11 mouse cellular contexts compared by ENCODE assay signal in the genomic region with DNA sequence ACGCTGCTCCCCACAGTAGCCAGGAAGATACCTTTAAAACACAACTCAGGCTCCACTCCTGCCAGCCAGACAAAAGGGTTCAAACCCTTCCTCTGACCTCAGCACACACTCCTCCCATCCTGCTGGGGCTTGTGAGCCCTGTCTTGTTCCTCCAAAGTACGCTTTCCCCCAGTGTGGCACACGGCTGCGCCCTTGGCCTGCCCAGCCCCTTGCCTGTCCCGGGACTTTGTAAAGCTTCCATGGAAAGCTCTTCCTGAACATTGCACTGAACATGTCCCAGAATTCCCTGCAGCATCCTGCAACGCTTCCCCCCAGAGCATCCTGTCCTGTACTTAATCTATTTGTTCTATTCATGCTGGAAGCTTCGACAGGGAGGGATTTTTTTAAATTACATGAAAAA. TPM values are rescaled to one million over a fixed set of nuclear protein-coding genes. Genes with fewer than 3 reads are reported as not detected.
DNase-seq lines count a peak whose midpoint lies in the region; ATAC-seq lines count a peak whose summit lies in the region.
"Had no signal": no experiment of that assay in that cellular context is flagged by ENCODE, and none has a peak within 500 bp of the region (broad histone marks: within the 10 kb centered on the region; RNA-seq: fewer than 3 reads in every experiment).

No protein-coding gene starts in this region.

- H3K9ac ChIP-seq in liver, embryonic 11.5 days (ENCODE audit: low read depth, low read length), result no peak overlapping the region
- no peak overlapping the region for H3K9ac ChIP-seq in liver, embryonic 12.5 days
- no peak overlapping the region for H3K9ac ChIP-seq in forebrain, embryonic 15.5 days (replicated peaks)
- no peak overlapping the region; the same call in 1 of the 2 replicates for H3K9ac ChIP-seq in limb, embryonic 12.5 days (replicated peaks)
- no peak overlapping the region for H3K9ac ChIP-seq in neural tube, embryonic 15.5 days (replicated peaks)

- intact Hi-C loops in left cerebral cortex, postnatal 25 days (cut with DNase I), result no loop called here

- no peak overlapping the region for H3K27ac ChIP-seq in liver, embryonic 11.5 days (ENCODE audit: low read depth, low read length)
- no peak overlapping the region for H3K27ac ChIP-seq in liver, embryonic 12.5 days
- H3K27ac ChIP-seq in forebrain, embryonic 15.5 days (replicated peaks), result peak overlapping the region; percentile 70
- H3K27ac ChIP-seq in limb, embryonic 12.5 days, result no peak overlapping the region
- H3K27ac ChIP-seq in neural tube, embryonic 15.5 days (replicated peaks), result no peak overlapping the region

- peaks cover 2% of the 10 kb centered on the region; the same call in 1 of the 2 replicates for H3K27me3 ChIP-seq in liver, embryonic 11.5 days (replicated peaks; ENCODE audit: control insufficient read depth, insufficient read depth, low read length)
- peaks cover 21% of the 10 kb centered on the region for H3K27me3 ChIP-seq in liver, embryonic 12.5 days (replicated peaks)
- H3K27me3 ChIP-seq in forebrain, embryonic 15.5 days, result no peaks in the 10 kb centered on the region
- H3K27me3 ChIP-seq in limb, embryonic 12.5 days, result peaks cover 24% of the 10 kb centered on the region
- no peaks in the 10 kb centered on the region for H3K27me3 ChIP-seq in neural tube, embryonic 15.5 days (replicated peaks)

- 47% methylated on average over 7 of the region's 7 CpGs for WGBS in liver, embryonic 11.5 days
- 43% methylated on average over 7 of the region's 7 CpGs for WGBS in liver, embryonic 12.5 days (ENCODE audit: insufficient replicate concordance)
- WGBS in forebrain, embryonic 15.5 days, result 38% methylated on average over 7 of the region's 7 CpGs
- WGBS in limb, embryonic 12.5 days, result 49% methylated on average over 7 of the region's 7 CpGs
- 59% methylated on average over 7 of the region's 7 CpGs for WGBS in neural tube, embryonic 15.5 days

- no peak for DNase-seq in liver, embryonic 11.5 days (ENCODE audit: low spot score)
- DNase-seq in left cerebral cortex, postnatal 25 days (ENCODE audit: low spot score in 2 of 2), result no peak
- no peak for DNase-seq in ovary, postnatal 36 days (ENCODE audit: low spot score)
- no peak for DNase-seq in frontal cortex, adult 2 months (ENCODE audit: extremely low spot score in 1 of 2, low spot score in 1 of 2)
- DNase-seq: cerebellum, adult 11 months; right cerebral cortex, postnatal 14 days had no signal

- H3K4me1 ChIP-seq in liver, embryonic 11.5 days (replicated peaks; ENCODE audit: control insufficient read depth, insufficient read depth, low read length), result no peaks in the 10 kb centered on the region
- H3K4me1 ChIP-seq in liver, embryonic 12.5 days, result no peaks in the 10 kb centered on the region
- peaks cover 20% of the 10 kb centered on the region for H3K4me1 ChIP-seq in forebrain, embryonic 15.5 days
- peaks cover 8% of the 10 kb centered on the region; the same call in 1 of the 2 replicates for H3K4me1 ChIP-seq in limb, embryonic 12.5 days (replicated peaks)
- H3K4me1 ChIP-seq in neural tube, embryonic 15.5 days, result peaks cover 20% of the 10 kb centered on the region

- no peak for ATAC-seq in liver, embryonic 11.5 days (replicated peaks; ENCODE audit: low FRiP score)
- no peak for ATAC-seq in liver, embryonic 12.5 days
- peak; percentile 33; the same call in 1 of the 2 replicates for ATAC-seq in forebrain, embryonic 15.5 days (replicated peaks)
- ATAC-seq in limb, embryonic 12.5 days (ENCODE audit: insufficient number of reproducible peaks, insufficient read depth, low FRiP score, low TSS enrichment, low read depth), result no peak
- ATAC-seq in neural tube, embryonic 15.5 days (ENCODE audit: low FRiP score), result no peak

- peak overlapping the region; percentile 37 for H3K4me2 ChIP-seq in liver, embryonic 11.5 days
- H3K4me2 ChIP-seq in liver, embryonic 12.5 days, result no peak overlapping the region
- H3K4me2 ChIP-seq in forebrain, embryonic 15.5 days (replicated peaks), result peak overlapping the region; percentile 38
- peak overlapping the region; percentile 53 for H3K4me2 ChIP-seq in limb, embryonic 12.5 days
- H3K4me2 ChIP-seq in neural tube, embryonic 15.5 days, result peak overlapping the region; percentile 51

- H3K36me3 ChIP-seq in liver, embryonic 11.5 days (ENCODE audit: control insufficient read depth, insufficient read depth, low read length), result no peaks in the 10 kb centered on the region
- H3K36me3 ChIP-seq in liver, embryonic 12.5 days, result no peaks in the 10 kb centered on the region
- H3K36me3 ChIP-seq in forebrain, embryonic 15.5 days, result no peaks in the 10 kb centered on the region
- H3K36me3 ChIP-seq in limb, embryonic 12.5 days, result no peaks in the 10 kb centered on the region
- no peaks in the 10 kb centered on the region for H3K36me3 ChIP-seq in neural tube, embryonic 15.5 days

- no peaks in the 10 kb centered on the region for H3K9me3 ChIP-seq in liver, embryonic 11.5 days (ENCODE audit: control insufficient read depth, low read length)
- no peaks in the 10 kb centered on the region for H3K9me3 ChIP-seq in liver, embryonic 12.5 days (replicated peaks)
- no peaks in the 10 kb centered on the region for H3K9me3 ChIP-seq in forebrain, embryonic 15.5 days
- H3K9me3 ChIP-seq in limb, embryonic 12.5 days, result no peaks in the 10 kb centered on the region
- H3K9me3 ChIP-seq in neural tube, embryonic 15.5 days (replicated peaks), result no peaks in the 10 kb centered on the region

- no peak overlapping the region for H3K4me3 ChIP-seq in liver, embryonic 11.5 days (ENCODE audit: low read depth, low read length)
- no peak overlapping the region for H3K4me3 ChIP-seq in liver, embryonic 12.5 days
- peak overlapping the region; percentile 28 for H3K4me3 ChIP-seq in forebrain, embryonic 15.5 days
- H3K4me3 ChIP-seq in limb, embryonic 12.5 days (replicated peaks), result peak overlapping the region; percentile 27
- no peak overlapping the region for H3K4me3 ChIP-seq in neural tube, embryonic 15.5 days (replicated peaks)

RNA-seq across cellular contexts. Expression of a gene that starts 38.4 kb away (rescaled TPM):
- polyA plus RNA-seq in liver, embryonic 11.5 days (2014; fragmentation: Nextera tagmentation; extraction: Ambion mirVana), result 1.2 and 2.3 TPM in 2 replicates
- 1.0 and 1.5 TPM in 2 replicates for polyA plus RNA-seq in liver, embryonic 12.5 days (2016; fragmentation: Nextera tagmentation; extraction: Ambion mirVana)
- 31.8 and 32.1 TPM in 2 replicates for polyA plus RNA-seq in forebrain, embryonic 15.5 days (2015; fragmentation: Nextera tagmentation; extraction: Ambion mirVana)
- 2.4 and 2.9 TPM in 2 replicates for polyA plus RNA-seq in limb, embryonic 12.5 days (2016; fragmentation: Nextera tagmentation; extraction: Ambion mirVana)
- 29.1 and 35.0 TPM in 2 replicates for polyA plus RNA-seq in neural tube, embryonic 15.5 days (2015; fragmentation: Nextera tagmentation; extraction: Ambion mirVana)
- total RNA-seq in left cerebral cortex, postnatal 25 days (2021), result 10 to 100 TPM; 42.4 to 44.5 TPM
- polyA plus RNA-seq in frontal cortex, adult 2 months (2012; rRNA removed), result 23.2 and 27.6 TPM in 2 replicates
- total RNA-seq: monocyte, adult 5-6 weeks had no signal

Comparison
In these comparisons a context has a peak if more than half of its experiments do, and no peak if none do; other contexts are left out.
1. H3K4me3 ChIP-seq: peak in forebrain, embryonic 15.5 days (single experiment) and limb, embryonic 12.5 days (single experiment); none in liver, embryonic 11.5 days (single experiment), liver, embryonic 12.5 days (single experiment) and neural tube, embryonic 15.5 days (single experiment).